ENCODE assay signal across 22 mouse cellular contexts in genomic region chr15:10499593-10499992, GRCm38 (mm10). TPM values are rescaled to one million over a fixed set of nuclear protein-coding genes. Genes with fewer than 3 reads are reported as not detected.
"Had no signal": no experiment of that assay in that cellular context is flagged by ENCODE, and none has a peak within 500 bp of the region (broad histone marks: within the 10 kb centered on the region; RNA-seq: fewer than 3 reads in every experiment).

No protein-coding gene starts in this region.

- H3K9me3 ChIP-seq: lung, embryonic 15.5 days; midbrain, embryonic 13.5 days; midbrain, embryonic 15.5 days; neural tube, embryonic 12.5 days; stomach, embryonic 15.5 days had no signal

- ATAC-seq: liver, postnatal 0 days; lung, postnatal 0 days; midbrain, embryonic 13.5 days; midbrain, embryonic 15.5 days had no signal

- H3K4me1 ChIP-seq: lung, embryonic 15.5 days; midbrain, embryonic 13.5 days; midbrain, embryonic 15.5 days; neural tube, embryonic 12.5 days; stomach, embryonic 15.5 days had no signal

- H3K36me3 ChIP-seq: lung, embryonic 15.5 days; midbrain, embryonic 15.5 days; stomach, embryonic 15.5 days had no signal

- H3K27ac ChIP-seq: lung, embryonic 15.5 days; macrophage; midbrain, embryonic 13.5 days; midbrain, embryonic 15.5 days; neural tube, embryonic 12.5 days; stomach, embryonic 15.5 days; stomach, postnatal 0 days had no signal

- H3K4me3 ChIP-seq: lung, embryonic 15.5 days; midbrain, embryonic 13.5 days; midbrain, embryonic 15.5 days; neural tube, embryonic 12.5 days; stomach, embryonic 15.5 days had no signal

- H3K27me3 ChIP-seq: lung, embryonic 15.5 days; midbrain, embryonic 13.5 days; midbrain, embryonic 15.5 days; neural tube, embryonic 12.5 days; stomach, embryonic 15.5 days had no signal

- DNase-seq: liver, postnatal 0 days; lung, adult 2 months; lung, postnatal 14 days; lung, postnatal 36 days; right cerebral cortex, postnatal 14 days; thymus, adult 2 months; thymus, postnatal 25 days; thymus, postnatal 4 days had no signal

RNA-seq across cellular contexts. Expression of gene Ttc23l, which starts 58.9 kb away (rescaled TPM):
- total RNA-seq: megakaryocyte, adult 5-6 weeks; midbrain, postnatal 0 days; neutrophil, adult 5-6 weeks had no signal
- polyA plus RNA-seq: liver, postnatal 0 days; lung, adult 2 months; lung, embryonic 15.5 days; lung, postnatal 0 days; macrophage; midbrain, embryonic 11.5 days; midbrain, embryonic 13.5 days; midbrain, embryonic 15.5 days; midbrain, postnatal 0 days; neural tube, embryonic 12.5 days; neural tube, embryonic 14.5 days; spleen, adult 2 months; stomach, embryonic 15.5 days; stomach, postnatal 0 days; thymus, adult 2 months had no signal
